Mouse (Mus musculus) midbrain, embryonic 10.5 days (tissue): Measurements from ENCODE around the gene Kdm4b. TPM values are rescaled to one million over a fixed set of nuclear protein-coding genes. Genes with fewer than 3 reads are reported as not detected.

Source experiments
- DNase-seq: peaks from one replicate; pipeline ENCODE4 v3.0.0-alpha.2; 2017; ENCODE audit warnings: low spot score
- H3K27ac ChIP-seq: fragments of 300-500 bp; sonication (generic); replicated peaks from 2 replicates; pipeline ENCODE4 v1.5.1; 2016; ENCODE audit warnings: mild to moderate bottlenecking
- H3K27me3 ChIP-seq: fragments of 300-500 bp; sonication (generic); 2 replicates; pipeline ENCODE4 v1.6.1; 2016; ENCODE audit warnings: low read depth, mild to moderate bottlenecking; ENCODE audit not compliant: poor library complexity, severe bottlenecking
- H3K36me3 ChIP-seq: fragments of 300-500 bp; sonication (generic); 2 replicates; pipeline ENCODE4 v1.6.1; 2016; ENCODE audit warnings: mild to moderate bottlenecking, moderate library complexity
- H3K4me1 ChIP-seq: fragments of 300-500 bp; sonication (generic); 2 replicates; pipeline ENCODE4 v1.6.1; 2016
- H3K4me3 ChIP-seq: fragments of 300-500 bp; sonication (generic); 2 replicates; pipeline ENCODE4 v1.5.1; 2016; ENCODE audit warnings: mild to moderate bottlenecking, moderate library complexity
- H3K9me3 ChIP-seq: fragments of 300-500 bp; sonication (generic); replicated peaks from 2 replicates; pipeline ENCODE4 v1.6.1; 2016; ENCODE audit warnings: mild to moderate bottlenecking
- WGBS: fragments of 180-500 bp; shearing (Covaris S2); methylation state at CpG from one replicate; pipeline ENCODE4 v1.1.7; 2016; 5-methylcytosine and 5-hydroxymethylcytosine counted together
- polyA plus RNA-seq: library from polyadenylated mRNA; unstranded; fragments of >200 nt; fragmentation: Nextera tagmentation; extraction: Ambion mirVana; gene quantifications from 2 replicates; pipeline ENCODE4 v1.2.1, GENCODE M21; 2016

Kdm4b gene
- polyA plus RNA-seq, 1 experiment from 2014 or later = 45.2 TPM

- Histone ChIP-seq H3K27ac (peak overlapping the region; percentile 23; the same call in 1 of the 2 replicates), H3K9me3 (no peaks in the 10 kb centered on the region), H3K36me3 (peaks cover 95% of the 10 kb centered on the region), H3K4me3 (no peak overlapping the region), H3K4me1 (peaks cover 27% of the 10 kb centered on the region), H3K27me3 (no peaks in the 10 kb centered on the region)
- WGBS = 48% methylated on average over 8 of the region's 8 CpGs
- DNase-seq = no peak
Measured at GRCm38 (mm10) chr17:56382997-56383396, 57.1 kb downstream of the Kdm4b start.

- DNase-seq = no peak
- Histone ChIP-seq H3K9me3 (no peaks in the 10 kb centered on the region), H3K4me3 (no peak overlapping the region), H3K36me3 (peaks cover 95% of the 10 kb centered on the region), H3K27ac (no peak overlapping the region), H3K4me1 (peaks cover 27% of the 10 kb centered on the region), H3K27me3 (no peaks in the 10 kb centered on the region)
- 91% methylated on average over 6 of the region's 6 CpGs for WGBS
Measured at GRCm38 (mm10) chr17:56384903-56385302, 59.0 kb downstream of the Kdm4b start.

DNA sequence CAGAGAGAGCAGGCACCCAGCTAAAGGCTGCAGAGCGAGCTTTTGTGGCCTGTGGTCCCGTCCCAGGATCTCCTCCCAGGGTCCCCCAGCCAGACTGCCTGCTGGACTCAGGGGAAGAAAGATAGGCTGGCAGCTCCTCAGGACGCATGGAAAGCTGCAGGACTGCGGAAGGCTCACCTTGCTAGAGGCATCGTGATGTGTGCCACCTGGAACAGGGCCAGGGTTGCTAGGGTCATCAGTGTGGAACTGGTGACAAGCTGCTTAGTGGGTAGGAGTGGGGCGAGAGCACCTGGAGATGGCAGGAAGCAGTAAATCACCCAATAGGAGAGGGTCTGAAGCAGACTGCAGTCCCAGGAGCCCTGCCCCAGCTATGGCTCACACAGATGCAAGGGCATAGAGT, 61.8 kb downstream of the Kdm4b start:
- Histone ChIP-seq H3K27me3 (no peaks in the 10 kb centered on the region), H3K27ac (no peak overlapping the region), H3K4me1 (peaks cover 8% of the 10 kb centered on the region), H3K36me3 (peaks cover 95% of the 10 kb centered on the region), H3K4me3 (no peak overlapping the region), H3K9me3 (no peaks in the 10 kb centered on the region)
- 92% methylated on average over 6 of the region's 6 CpGs for WGBS
- DNase-seq = no peak

DNA sequence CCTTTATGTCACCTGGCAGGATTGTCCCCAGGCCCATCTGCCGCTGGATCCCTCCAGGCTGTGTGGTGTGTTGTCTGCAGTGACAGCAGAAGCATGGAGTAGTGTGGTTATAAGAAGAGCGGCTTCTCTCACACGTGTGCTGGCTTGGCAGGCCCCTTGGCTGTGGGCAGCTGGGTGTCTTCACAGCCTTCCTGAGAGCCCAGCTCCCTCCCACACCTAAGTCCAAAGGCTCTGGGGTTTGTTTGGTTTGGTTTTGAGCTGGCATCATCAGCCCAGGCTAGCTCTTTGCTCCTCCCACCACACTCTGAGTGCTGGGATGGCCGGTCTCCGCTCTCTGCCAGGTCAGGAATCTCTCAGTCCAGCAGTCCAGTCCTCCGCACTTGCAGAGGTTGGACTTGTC, 67.4 kb downstream of the Kdm4b start:
- Histone ChIP-seq H3K4me3 (no peak overlapping the region), H3K36me3 (peaks cover 100% of the 10 kb centered on the region), H3K27ac (no peak overlapping the region), H3K27me3 (no peaks in the 10 kb centered on the region), H3K9me3 (no peaks in the 10 kb centered on the region), H3K4me1 (no peaks in the 10 kb centered on the region)
- WGBS = 94% methylated on average over 6 of the region's 6 CpGs
- DNase-seq = no peak

GRCm38 (mm10) chr17:56393889-56394288, 68.0 kb downstream of the Kdm4b start:
- WGBS = 95% methylated on average over 10 of the region's 10 CpGs
- H3K36me3 ChIP-seq = peaks cover 100% of the 10 kb centered on the region

GRCm38 (mm10) chr17:56396051-56396450, 70.2 kb downstream of the Kdm4b start:
- no peaks in the 10 kb centered on the region for H3K9me3 ChIP-seq

More at GRCm38 (mm10) chr17:56393889-56394288, 68.0 kb downstream of the Kdm4b start:
- Histone ChIP-seq H3K27ac (no peak overlapping the region), H3K4me3 (no peak overlapping the region), H3K4me1 (no peaks in the 10 kb centered on the region), H3K9me3 (no peaks in the 10 kb centered on the region), H3K27me3 (no peaks in the 10 kb centered on the region)
- DNase-seq = no peak

GRCm38 (mm10) chr17:56400221-56400620, 74.4 kb downstream of the Kdm4b start:
- H3K27me3 ChIP-seq = no peaks in the 10 kb centered on the region
- H3K27ac ChIP-seq = no peak overlapping the region
- no peak overlapping the region for H3K4me3 ChIP-seq
- no peaks in the 10 kb centered on the region for H3K4me1 ChIP-seq
- DNase-seq = no peak
- H3K9me3 ChIP-seq = no peaks in the 10 kb centered on the region
- peaks cover 99% of the 10 kb centered on the region for H3K36me3 ChIP-seq
- WGBS = 89% methylated on average over 3 of the region's 3 CpGs

More at GRCm38 (mm10) chr17:56396051-56396450, 70.2 kb downstream of the Kdm4b start:
- Histone ChIP-seq H3K4me3 (no peak overlapping the region), H3K27ac (no peak overlapping the region), H3K27me3 (no peaks in the 10 kb centered on the region), H3K36me3 (peaks cover 100% of the 10 kb centered on the region), H3K4me1 (no peaks in the 10 kb centered on the region)
- WGBS = 94% methylated on average over 6 of the region's 6 CpGs
- DNase-seq = no peak

DNA sequence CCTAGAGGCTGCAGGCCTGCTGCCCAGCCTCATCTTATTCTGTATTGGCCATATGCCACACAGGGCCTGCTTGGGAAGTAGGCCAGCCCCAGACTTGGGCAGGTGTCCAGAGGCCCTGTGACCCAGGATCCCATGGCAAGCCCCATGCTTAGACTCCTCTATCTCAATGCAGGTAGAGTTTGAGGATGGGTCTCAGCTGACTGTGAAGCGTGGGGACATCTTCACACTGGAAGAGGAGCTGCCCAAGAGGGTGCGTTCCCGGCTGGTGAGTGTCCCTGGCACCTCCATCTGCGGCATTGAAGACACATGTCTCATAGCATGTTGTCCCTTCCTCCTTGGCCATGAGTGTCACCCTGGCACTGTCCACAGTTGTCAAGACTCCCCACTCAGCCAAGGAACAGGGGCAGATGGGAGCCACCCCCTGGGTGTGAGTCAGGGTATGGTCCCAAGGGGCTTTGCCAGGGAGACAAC, 75.2 kb downstream of the Kdm4b start:
- Histone ChIP-seq H3K27ac (no peak overlapping the region), H3K4me3 (no peak overlapping the region), H3K27me3 (no peaks in the 10 kb centered on the region), H3K36me3 (peaks cover 98% of the 10 kb centered on the region), H3K4me1 (no peaks in the 10 kb centered on the region), H3K9me3 (no peaks in the 10 kb centered on the region)
- 92% methylated on average over 4 of the region's 4 CpGs for WGBS
- no peak for DNase-seq

- H3K4me3 ChIP-seq = no peak overlapping the region
- peaks cover 32% of the 10 kb centered on the region for H3K4me1 ChIP-seq
- WGBS = 82% methylated on average over 3 of the region's 3 CpGs
- no peaks in the 10 kb centered on the region for H3K27me3 ChIP-seq
- H3K36me3 ChIP-seq = peaks cover 67% of the 10 kb centered on the region
- H3K9me3 ChIP-seq = no peaks in the 10 kb centered on the region
- no peak for DNase-seq
- H3K27ac ChIP-seq = no peak overlapping the region
Measured at GRCm38 (mm10) chr17:56405341-56405740, 79.5 kb downstream of the Kdm4b start.

DNA sequence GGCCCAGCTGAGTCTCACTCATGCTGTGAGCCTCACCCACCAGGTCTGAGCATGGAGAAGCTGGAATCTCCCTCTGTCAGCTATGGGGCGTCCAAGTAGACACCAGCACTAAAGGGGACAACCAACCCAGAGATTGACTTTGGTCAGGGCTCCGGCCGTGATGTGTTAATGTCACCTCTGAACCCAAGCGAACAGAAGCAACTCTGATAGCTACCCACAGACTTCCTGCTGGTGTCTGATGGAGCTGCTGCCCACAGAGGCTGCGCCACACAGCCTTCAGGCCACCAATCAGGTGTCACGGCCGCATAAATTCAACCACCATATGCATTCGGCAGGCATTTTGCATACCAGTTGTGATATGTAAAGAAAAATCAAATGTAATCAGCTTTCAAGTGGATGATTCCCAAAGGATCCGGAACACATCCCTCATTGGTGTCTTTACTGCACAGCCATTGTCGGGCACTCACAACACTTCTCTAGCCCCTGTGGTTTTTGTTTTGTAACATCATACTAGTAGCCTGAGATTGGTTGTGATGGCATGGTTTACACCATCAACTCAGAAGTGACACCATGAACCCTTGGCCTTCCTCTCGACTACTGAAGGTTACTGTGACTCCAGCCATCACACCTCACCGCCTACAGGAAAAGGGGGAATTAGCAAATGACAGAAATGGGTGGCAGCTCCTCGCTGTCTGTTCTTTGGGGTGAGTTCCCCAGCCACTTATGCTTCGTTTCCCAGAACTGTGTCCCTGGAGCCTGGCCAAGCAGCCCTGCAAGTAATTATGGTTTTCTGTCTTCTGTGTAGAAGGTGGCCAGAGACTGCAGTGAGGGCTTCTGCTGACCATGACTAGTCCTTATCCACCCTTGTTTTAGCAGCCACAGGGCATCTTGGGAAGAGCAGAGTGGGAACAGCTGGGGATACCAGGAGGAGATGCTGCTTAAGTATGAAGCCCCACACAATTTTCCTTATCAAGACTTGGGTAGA, 80.3 kb downstream of the Kdm4b start:
- peak overlapping the region; percentile 63 for H3K27ac ChIP-seq
- no peaks in the 10 kb centered on the region for H3K27me3 ChIP-seq
- peaks cover 67% of the 10 kb centered on the region for H3K36me3 ChIP-seq
- 91% methylated on average over 14 of the region's 14 CpGs for WGBS
- no peak for DNase-seq
- peaks cover 32% of the 10 kb centered on the region for H3K4me1 ChIP-seq
- H3K9me3 ChIP-seq = no peaks in the 10 kb centered on the region
- H3K4me3 ChIP-seq = no peak overlapping the region

- peaks cover 32% of the 10 kb centered on the region for H3K4me1 ChIP-seq
- no peaks in the 10 kb centered on the region for H3K27me3 ChIP-seq
- peak overlapping the region; percentile 63 for H3K27ac ChIP-seq
- H3K36me3 ChIP-seq = peaks cover 67% of the 10 kb centered on the region
- no peak for DNase-seq
- no peaks in the 10 kb centered on the region for H3K9me3 ChIP-seq
- 71% methylated on average over 4 of the region's 4 CpGs for WGBS
- H3K4me3 ChIP-seq = no peak overlapping the region
Measured at GRCm38 (mm10) chr17:56406878-56407277, 81.0 kb downstream of the Kdm4b start.

GRCm38 (mm10) chr17:56407379-56407778, 81.5 kb downstream of the Kdm4b start:
- H3K27me3 ChIP-seq = no peaks in the 10 kb centered on the region
- WGBS = 63% methylated on average over 8 of the region's 8 CpGs
- H3K4me1 ChIP-seq = peaks cover 32% of the 10 kb centered on the region
- no peaks in the 10 kb centered on the region for H3K9me3 ChIP-seq
- H3K27ac ChIP-seq = peak overlapping the region; percentile 63
- H3K4me3 ChIP-seq = no peak overlapping the region
- no peak for DNase-seq
- H3K36me3 ChIP-seq = peaks cover 67% of the 10 kb centered on the region
